Mouse (Mus musculus) urinary bladder, adult 2 months (tissue): ENCODE measurements around the gene Vmn1r157. TPM values are rescaled to one million over a fixed set of nuclear protein-coding genes. Genes with fewer than 3 reads are reported as not detected.
"Not testable (repeated sequence)": the region's sequence is repeated elsewhere in the genome, so short reads cannot be mapped to it uniquely, and the experiment has no call there.

Experiments used
- DNase-seq: peaks from one replicate; pipeline ENCODE4 v3.0.0; 2022; ENCODE audit warnings: low spot score
- polyA plus RNA-seq: library from polyadenylated mRNA; depleted of rRNA; stranded (reverse); fragments of >200 nt; gene quantifications from 2 replicates; pipeline ENCODE4 v1.2.3, GENCODE M21; 2012; rRNA removed

Vmn1r157 gene
- polyA plus RNA-seq: not detected in 2 replicates

GRCm38 (mm10) chr7:22761397-22761796, at the start of gene Vmn1r157:
Vmn1r157 (plus strand) TSS chr7:22761697.
- not testable (repeated sequence) for DNase-seq

DNA sequence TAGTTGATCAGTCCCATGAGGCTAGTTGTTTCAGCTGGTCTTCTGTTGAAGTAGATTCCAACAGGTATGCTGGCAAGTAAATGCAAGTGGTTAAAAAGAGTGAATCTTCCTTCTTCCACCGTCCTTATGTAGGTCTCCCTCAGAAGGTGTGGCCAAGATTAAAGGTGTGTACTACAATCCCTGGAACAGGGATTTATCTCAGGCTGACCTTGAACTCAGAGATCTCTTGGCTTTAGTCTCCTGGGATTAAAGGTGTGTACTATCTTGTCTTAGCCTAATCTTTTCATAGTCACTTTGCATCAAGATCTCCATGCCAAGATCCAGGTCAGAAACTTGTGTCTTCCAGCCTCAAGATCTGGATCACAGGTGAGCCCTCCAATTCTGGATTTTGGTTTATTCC, 41.9 kb upstream of the Vmn1r157 start, which contains the start of gene Gm4567:
Gene Gm4567 (minus strand): TSS at position 101 of the 400 bp plus-strand sequence.
- DNase-seq: not testable (repeated sequence)

DNA sequence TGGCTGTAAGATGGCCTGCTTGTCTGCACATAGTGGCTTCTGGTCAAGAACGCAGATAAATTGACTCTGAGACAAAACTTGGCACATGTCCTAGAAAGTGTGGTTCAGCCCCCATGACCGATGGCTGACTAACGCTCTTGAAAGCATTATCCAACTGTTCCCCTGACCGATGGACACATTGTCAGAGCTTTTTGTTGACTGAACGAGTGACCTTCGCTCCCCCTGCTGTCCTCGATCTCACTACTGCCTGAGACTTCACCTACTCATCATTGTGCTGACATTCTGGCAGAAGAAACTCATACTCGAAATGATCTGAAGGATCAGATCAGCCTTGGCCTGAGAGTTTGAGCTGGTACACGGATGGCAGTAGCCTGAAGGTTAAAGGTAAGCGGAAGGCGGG, 14.5 kb downstream of the Vmn1r157 start:
- DNase-seq: not testable (repeated sequence)

DNA sequence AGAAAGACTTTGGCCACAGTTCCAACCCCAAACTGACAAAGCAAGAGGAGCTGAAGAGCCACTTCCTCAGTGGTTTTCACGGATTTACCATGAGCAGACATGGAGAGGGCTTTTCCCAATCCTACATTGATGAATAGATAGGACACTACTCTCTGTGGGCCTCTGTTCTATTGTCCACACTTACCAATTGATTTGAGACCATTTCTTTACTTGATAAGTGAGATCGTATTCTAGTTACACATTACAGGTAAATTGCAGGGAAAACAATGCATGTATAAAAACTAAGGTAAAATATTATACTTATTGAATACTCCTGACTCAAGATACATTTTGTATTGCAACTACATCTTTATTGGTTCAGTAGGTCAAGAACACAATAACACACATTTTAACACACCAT, 29.2 kb downstream of the Vmn1r157 start, which contains the start of gene Vmn1r158:
Gene Vmn1r158 (minus strand): TSS at position 101 of the 400 bp plus-strand sequence.
- not testable (repeated sequence) for DNase-seq

Other genes starting within 250 kb of the Vmn1r157 start
- gene Vmn1r152, start 238.7 kb upstream of the Vmn1r157 start, polyA plus RNA-seq: not detected in 2 replicates
- gene Gm8677, start 226.8 kb upstream of the Vmn1r157 start, polyA plus RNA-seq: not detected in 2 replicates
- not detected in 2 replicates for gene Gm4201, start 196.4 kb upstream of the Vmn1r157 start, polyA plus RNA-seq
- not detected in 2 replicates for gene Gm4565, start 173.6 kb upstream of the Vmn1r157 start, polyA plus RNA-seq
- not detected in 2 replicates for gene Vmn1r155, start 103.7 kb upstream of the Vmn1r157 start, polyA plus RNA-seq
- gene Gm8693, start 69.4 kb upstream of the Vmn1r157 start, polyA plus RNA-seq: not detected in 2 replicates
- not detected in 2 replicates for gene Gm4567, start 42.0 kb upstream of the Vmn1r157 start, polyA plus RNA-seq
- not detected in 2 replicates for gene Vmn1r158, start 29.1 kb downstream of the Vmn1r157 start, polyA plus RNA-seq
- gene Vmn1r159, start 81.9 kb downstream of the Vmn1r157 start, polyA plus RNA-seq: not detected in 2 replicates
- not detected in 2 replicates for gene Vmn1r160, start 109.5 kb downstream of the Vmn1r157 start, polyA plus RNA-seq
- not detected in 2 replicates for gene Gm4214, start 223.0 kb downstream of the Vmn1r157 start, polyA plus RNA-seq